ENCODE assay signal across 8 mouse cellular contexts in the genomic region with DNA sequence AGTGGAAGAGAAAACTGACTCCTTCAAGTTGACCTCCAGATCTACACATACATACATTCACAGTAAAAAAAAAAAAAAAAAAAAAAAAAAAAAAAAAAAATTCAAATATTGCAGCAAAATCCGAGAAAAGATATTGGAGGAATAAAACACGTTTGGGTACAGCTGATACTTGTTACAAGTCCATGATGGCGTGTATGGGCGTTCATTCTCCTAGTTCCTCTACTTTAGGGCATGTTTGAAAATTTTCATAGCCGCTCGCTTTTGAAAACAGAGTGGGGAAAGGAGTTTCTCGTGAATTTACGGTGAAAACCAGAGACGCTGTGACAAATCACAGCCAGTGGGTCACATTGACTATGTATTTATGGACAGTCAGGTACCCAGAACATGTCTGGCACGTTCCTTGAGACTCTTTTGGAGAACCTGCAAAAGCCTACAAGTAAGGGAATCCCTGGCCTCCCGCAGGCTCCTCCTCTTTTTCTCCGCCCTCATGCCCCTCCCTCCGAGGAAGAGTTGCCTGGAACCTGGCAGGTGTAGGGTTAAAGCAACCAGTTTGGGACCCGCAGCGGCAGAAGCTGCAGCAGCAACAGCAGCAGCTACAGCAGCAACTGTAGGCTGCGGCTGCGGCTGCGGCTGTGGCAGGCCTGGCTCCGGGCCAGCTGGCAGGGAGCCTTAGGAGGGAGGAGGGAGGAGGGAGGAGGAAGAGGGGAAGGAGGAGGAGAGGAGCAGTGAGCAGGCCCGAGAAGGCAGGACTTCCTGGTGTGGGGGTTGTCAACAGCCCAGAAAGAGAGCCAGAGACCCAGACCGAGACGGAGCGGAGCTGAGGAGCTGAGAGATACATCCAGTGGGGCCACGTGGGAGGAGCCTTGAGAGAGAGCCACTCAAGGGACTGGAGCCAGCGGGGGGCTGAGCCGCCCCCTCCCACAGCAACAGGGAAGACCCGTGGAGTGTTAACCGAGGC. TPM values are rescaled to one million over a fixed set of nuclear protein-coding genes. Genes with fewer than 3 reads are reported as not detected.
A peak's percentile ranks its signal among the peaks of the same experiment; 100 is the strongest.
DNase-seq lines count a peak whose midpoint lies in the region; ATAC-seq and TF ChIP-seq lines count a peak whose summit lies in the region.

A gene (plus strand): TSS at position 517 of the 958 bp plus-strand sequence.

- peak; percentile 90 for DNase-seq in ES-E14 (ENCODE audit: low read depth, low spot score)
- peak; percentile 96 for DNase-seq in heart, postnatal 0 days (ENCODE audit: low spot score)
- peak; percentile 95 for DNase-seq in kidney, postnatal 4 days
- peak; percentile 95 for DNase-seq in liver, postnatal 0 days

- in situ Hi-C loops in ES-E14 (cut with MboI; ENCODE audit: low sequenced_read_pairs in 2 of 2, unreplicated experiment in 2 of 2) = no loop called here

- H3K4me2 ChIP-seq in forebrain, embryonic 13.5 days = peak within 1 kb of the TSS; percentile 99
- H3K4me2 ChIP-seq in heart, postnatal 0 days (ENCODE audit: low read depth, low read length) = peak within 1 kb of the TSS; percentile 100
- H3K4me2 ChIP-seq in liver, postnatal 0 days (ENCODE audit: low read depth, low read length) = peak within 1 kb of the TSS; percentile 83
- H3K4me2 ChIP-seq in neural tube, embryonic 13.5 days = peak within 1 kb of the TSS; percentile 99

- H3K4me3 ChIP-seq in ES-E14 (ENCODE audit: insufficient read depth in 1 of 2, low read depth in 1 of 2, low read length in 2 of 2, poor library complexity in 1 of 2, severe bottlenecking in 1 of 2) = peak within 1 kb of the TSS; percentile 72 to 89
- peak within 1 kb of the TSS; percentile 69 for H3K4me3 ChIP-seq in forebrain, embryonic 13.5 days
- peak within 1 kb of the TSS; percentile 71 for H3K4me3 ChIP-seq in heart, postnatal 0 days (ENCODE audit: low read depth, low read length)
- H3K4me3 ChIP-seq in liver, postnatal 0 days (ENCODE audit: low read depth, low read length) = peak within 1 kb of the TSS; percentile 75
- peak within 1 kb of the TSS; percentile 66 for H3K4me3 ChIP-seq in neural tube, embryonic 13.5 days
- peak within 1 kb of the TSS; percentile 80 for H3K4me3 ChIP-seq in testis, adult 2 months (ENCODE audit: control insufficient read depth, low read depth, low read length)

- H3K27me3 ChIP-seq in forebrain, embryonic 13.5 days = no peaks in the 10 kb centered on the region
- H3K27me3 ChIP-seq in heart, postnatal 0 days (ENCODE audit: control insufficient read depth, insufficient read depth, low read length) = no peaks in the 10 kb centered on the region
- no peaks in the 10 kb centered on the region for H3K27me3 ChIP-seq in liver, postnatal 0 days (ENCODE audit: insufficient read depth, low read length)
- no peaks in the 10 kb centered on the region for H3K27me3 ChIP-seq in neural tube, embryonic 13.5 days
- H3K27me3 ChIP-seq in testis, adult 2 months (ENCODE audit: control insufficient read depth, insufficient read depth, low read length) = no peaks in the 10 kb centered on the region

- no peaks in the 10 kb centered on the region for H3K36me3 ChIP-seq in ES-E14 (ENCODE audit: control insufficient read depth, insufficient read depth, low read length, poor library complexity, severe bottlenecking)
- peaks cover 7% of the 10 kb centered on the region; the same call in 1 of the 2 replicates for H3K36me3 ChIP-seq in forebrain, embryonic 13.5 days (ENCODE audit: poor library complexity, severe bottlenecking)
- H3K36me3 ChIP-seq in heart, postnatal 0 days (replicated peaks; ENCODE audit: control insufficient read depth, insufficient read depth, low read length) = no peaks in the 10 kb centered on the region
- H3K36me3 ChIP-seq in liver, postnatal 0 days (replicated peaks; ENCODE audit: insufficient read depth, low read length) = peaks cover under 1% of the 10 kb centered on the region; the same call in 1 of the 2 replicates
- H3K36me3 ChIP-seq in neural tube, embryonic 13.5 days = no peaks in the 10 kb centered on the region
- no peaks in the 10 kb centered on the region for H3K36me3 ChIP-seq in testis, adult 2 months (ENCODE audit: control insufficient read depth, insufficient read depth, low read length)

- no peak for TF ChIP-seq CTCF in heart, postnatal 0 days (IDR thresholded peaks at IDR 0.05; ENCODE audit: low read depth)
- TF ChIP-seq CTCF in liver, postnatal 0 days (IDR thresholded peaks at IDR 0.05; ENCODE audit: low read depth) = 0 out of 2 replicates have a peak, but pooled peaks have one; percentile 1
- TF ChIP-seq CTCF in testis, adult 2 months (IDR thresholded peaks at IDR 0.05; ENCODE audit: control insufficient read depth, insufficient read depth, insufficient replicate concordance, low read depth, low read length) = no peak

- peaks cover 3 to 24% of the 10 kb centered on the region in 2 experiments for H3K4me1 ChIP-seq in ES-E14 (ENCODE audit: control insufficient read depth in 2 of 2, insufficient read depth in 2 of 2, low read length in 2 of 2, poor library complexity in 1 of 2)
- H3K4me1 ChIP-seq in forebrain, embryonic 13.5 days = peaks cover 48% of the 10 kb centered on the region
- H3K4me1 ChIP-seq in heart, postnatal 0 days (ENCODE audit: control insufficient read depth, insufficient read depth) = peaks cover 16% of the 10 kb centered on the region
- H3K4me1 ChIP-seq in liver, postnatal 0 days (ENCODE audit: insufficient read depth) = peaks cover 43% of the 10 kb centered on the region
- H3K4me1 ChIP-seq in neural tube, embryonic 13.5 days (replicated peaks) = peaks cover 55% of the 10 kb centered on the region
- peaks cover 7% of the 10 kb centered on the region for H3K4me1 ChIP-seq in testis, adult 2 months (ENCODE audit: control insufficient read depth, insufficient read depth, low read length)

- H3K9me3 ChIP-seq in ES-E14 (ENCODE audit: control insufficient read depth, insufficient read depth, low read depth, low read length) = no peaks in the 10 kb centered on the region
- H3K9me3 ChIP-seq in forebrain, embryonic 13.5 days (replicated peaks) = no peaks in the 10 kb centered on the region
- no peaks in the 10 kb centered on the region for H3K9me3 ChIP-seq in heart, postnatal 0 days (replicated peaks; ENCODE audit: control insufficient read depth, low read length)
- H3K9me3 ChIP-seq in liver, postnatal 0 days (ENCODE audit: low read length) = no peaks in the 10 kb centered on the region
- H3K9me3 ChIP-seq in neural tube, embryonic 13.5 days = no peaks in the 10 kb centered on the region

- peak within 1 kb of the TSS; percentile 68 for H3K27ac ChIP-seq in ES-E14 (ENCODE audit: insufficient read depth, low read depth, low read length, poor library complexity, severe bottlenecking)
- peak within 1 kb of the TSS; percentile 94 for H3K27ac ChIP-seq in forebrain, embryonic 13.5 days
- H3K27ac ChIP-seq in heart, postnatal 0 days (ENCODE audit: low read depth) = peak within 1 kb of the TSS; percentile 99
- H3K27ac ChIP-seq in liver, postnatal 0 days (ENCODE audit: low read depth) = peak within 1 kb of the TSS; percentile 99
- H3K27ac ChIP-seq in neural tube, embryonic 13.5 days (replicated peaks) = peak within 1 kb of the TSS; percentile 93
- H3K27ac ChIP-seq in testis, adult 2 months (ENCODE audit: control insufficient read depth, insufficient read depth, low read depth, low read length) = peak within 1 kb of the TSS; percentile 85

- peak; percentile 47 for TF ChIP-seq EP300 in heart, postnatal 0 days (IDR thresholded peaks at IDR 0.05; ENCODE audit: low read depth)
- TF ChIP-seq EP300 in liver, postnatal 0 days (IDR thresholded peaks at IDR 0.05; ENCODE audit: low read depth) = peak; percentile 67

- peak; percentile 68; the same call in 1 of the 2 replicates for TF ChIP-seq POLR2A in testis, adult 2 months (IDR thresholded peaks at IDR 0.05; ENCODE audit: control insufficient read depth, low read depth, low read length)

- peak; percentile 62; the same call in 1 of the 2 replicates for ATAC-seq in cerebellum, adult (ENCODE audit: insufficient number of reproducible peaks, low FRiP score, low TSS enrichment)
- peak; percentile 85 for ATAC-seq in forebrain, embryonic 13.5 days
- ATAC-seq in heart, postnatal 0 days (ENCODE audit: insufficient read depth, low read depth) = peak; percentile 77
- peak; percentile 76 for ATAC-seq in liver, postnatal 0 days
- ATAC-seq in neural tube, embryonic 13.5 days (ENCODE audit: low read depth) = peak; percentile 77

- peak within 1 kb of the TSS; percentile 66 for H3K9ac ChIP-seq in ES-E14 (ENCODE audit: insufficient read depth, low read depth, low read length, poor library complexity, severe bottlenecking)
- H3K9ac ChIP-seq in forebrain, embryonic 13.5 days = peak within 1 kb of the TSS; percentile 84
- peak within 1 kb of the TSS; percentile 92 for H3K9ac ChIP-seq in heart, postnatal 0 days (replicated peaks; ENCODE audit: low read depth, low read length)
- peak within 1 kb of the TSS; percentile 91 for H3K9ac ChIP-seq in liver, postnatal 0 days (replicated peaks)
- peak within 1 kb of the TSS; percentile 72 for H3K9ac ChIP-seq in neural tube, embryonic 13.5 days

- 6% methylated on average over 28 of the region's 28 CpGs for WGBS in forebrain, embryonic 13.5 days
- 4% methylated on average over 28 of the region's 28 CpGs for WGBS in heart, postnatal 0 days
- WGBS in liver, postnatal 0 days (ENCODE audit: insufficient replicate concordance) = 2% methylated on average over 27 of the region's 28 CpGs
- WGBS in neural tube, embryonic 13.5 days = 4% methylated on average over 28 of the region's 28 CpGs

TF ChIP-seq in ES-E14, 5 proteins besides CTCF, POLR2A, EP300 and RAD21:
- TF ChIP-seq CHD2 (IDR thresholded peaks at IDR 0.05; ENCODE audit: low read depth, low read length) (no peak), ZNF384 (IDR thresholded peaks at IDR 0.05; ENCODE audit: low read depth, low read length) (peak; percentile 77), MAFK (IDR thresholded peaks at IDR 0.05; ENCODE audit: insufficient read depth, low read depth, low read length) (no peak), HCFC1 (IDR thresholded peaks at IDR 0.05; ENCODE audit: borderline replicate concordance, insufficient read depth, low read length) (no peak; the same call in 1 of the 2 replicates)
TF ChIP-seq in ES-E14: peak in this region for 1.

RNA-seq across cellular contexts. Expression of the gene that starts here (rescaled TPM):
- 15.9 and 21.6 TPM in 2 replicates for total RNA-seq in ES-E14 (2012; rRNA removed)
- 64.3 and 71.0 TPM in 2 replicates for polyA plus RNA-seq in forebrain, embryonic 13.5 days (2015; fragmentation: Nextera tagmentation; extraction: Ambion mirVana)
- 167 and 192 TPM in 2 replicates for total RNA-seq in heart, postnatal 0 days (2014; rRNA removed; ENCODE audit: low replicate concordance)
- 221 and 232 TPM in 2 replicates for polyA plus RNA-seq in heart, postnatal 0 days (2015; fragmentation: Nextera tagmentation; extraction: Ambion mirVana)
- polyA plus RNA-seq in liver, postnatal 0 days (2015; fragmentation: Nextera tagmentation; extraction: Ambion mirVana) = 65.3 and 65.9 TPM in 2 replicates
- polyA plus RNA-seq in neural tube, embryonic 13.5 days (2015; fragmentation: Nextera tagmentation; extraction: Ambion mirVana) = 76.8 and 86.9 TPM in 2 replicates
- 423 and 435 TPM in 2 replicates for polyA plus RNA-seq in testis, adult 2 months (2012; rRNA removed)

Comparison
In these comparisons a context has a peak if more than half of its experiments do, and no peak if none do; other contexts are left out.
1. Peak in every context shown above with its lines: DNase-seq, ATAC-seq, H3K4me3 ChIP-seq and H3K27ac ChIP-seq.